Mouse (Mus musculus): Measurements from ENCODE around the gene Cib2.

DNA sequence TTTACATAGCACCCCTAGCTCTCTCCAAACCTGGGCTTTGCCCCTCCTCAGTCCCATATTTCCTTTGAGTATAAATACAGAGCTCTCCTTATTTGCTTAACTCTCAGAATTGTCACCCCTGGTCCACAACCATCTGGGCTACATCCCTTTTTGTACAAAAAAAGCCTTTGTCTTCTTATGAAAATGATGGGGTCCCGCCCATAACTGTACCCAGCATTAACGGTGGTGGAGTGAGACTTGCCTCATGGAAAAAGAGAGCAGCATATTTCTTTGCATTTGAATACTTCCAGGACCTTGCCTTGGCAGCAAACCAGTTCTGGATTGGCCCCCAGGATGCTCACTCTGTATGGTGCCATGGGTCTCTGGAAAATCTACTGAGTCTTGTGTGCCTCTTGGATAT lies 30.1 kb downstream of the Cib2 start:
- TF ChIP-seq CTCF (IDR thresholded peaks at IDR 0.05; ENCODE audit: low read depth, low read length) (no peak), EP300 (IDR thresholded peaks at IDR 0.05; ENCODE audit: insufficient read depth, low read depth, low read length) (no peak), POLR2A (IDR thresholded peaks at IDR 0.05; ENCODE audit: insufficient read depth, low read length) (no peak)
